In genomic region chr11:118133752-118134169, GRCm38 (mm10) we compare ENCODE assay signal across 9 mouse cellular contexts. TPM values are rescaled to one million over a fixed set of nuclear protein-coding genes. Genes with fewer than 3 reads are reported as not detected.
A peak's percentile ranks its signal among the peaks of the same experiment; 100 is the strongest.
DNase-seq lines count a peak whose midpoint lies in the region; ATAC-seq lines count a peak whose summit lies in the region.
"Had no signal": no experiment of that assay in that cellular context is flagged by ENCODE, and none has a peak within 500 bp of the region (broad histone marks: within the 10 kb centered on the region; RNA-seq: fewer than 3 reads in every experiment).

No protein-coding gene starts in this region.

- WGBS in heart, embryonic 15.5 days: 15% methylated on average over 4 of the region's 4 CpGs
- 31% methylated on average over 4 of the region's 4 CpGs for WGBS in neural tube, embryonic 12.5 days

- H3K4me2 ChIP-seq in heart, embryonic 15.5 days: no peak overlapping the region
- no peak overlapping the region for H3K4me2 ChIP-seq in neural tube, embryonic 12.5 days (replicated peaks)
- H3K4me2 ChIP-seq: limb, embryonic 15.5 days had no signal

- H3K4me1 ChIP-seq in heart, embryonic 15.5 days (replicated peaks): peaks cover 30% of the 10 kb centered on the region
- H3K4me1 ChIP-seq in neural tube, embryonic 12.5 days: peaks cover 10% of the 10 kb centered on the region

- peak overlapping the region; percentile 70 for H3K27ac ChIP-seq in heart, embryonic 15.5 days
- peak overlapping the region; percentile 32; the same call in 1 of the 2 replicates for H3K27ac ChIP-seq in neural tube, embryonic 12.5 days
- H3K27ac ChIP-seq: limb, embryonic 15.5 days had no signal

- no peak overlapping the region for H3K9ac ChIP-seq in heart, embryonic 15.5 days
- no peak overlapping the region for H3K9ac ChIP-seq in neural tube, embryonic 12.5 days
- H3K9ac ChIP-seq: limb, embryonic 15.5 days had no signal

- no peaks in the 10 kb centered on the region for H3K9me3 ChIP-seq in heart, embryonic 15.5 days (replicated peaks)
- 0 out of 2 replicates have a peak, but pooled peaks cover 3% of the 10 kb centered on the region for H3K9me3 ChIP-seq in neural tube, embryonic 12.5 days
- H3K9me3 ChIP-seq: limb, embryonic 15.5 days had no signal

- no peak for ATAC-seq in cerebellum, adult (ENCODE audit: insufficient number of reproducible peaks, low FRiP score, low TSS enrichment)
- ATAC-seq in heart, embryonic 15.5 days (replicated peaks; ENCODE audit: insufficient number of reproducible peaks, insufficient read depth, low FRiP score, low read depth): peak; percentile 56
- peak; percentile 44; the same call in 1 of the 2 replicates for ATAC-seq in neural tube, embryonic 12.5 days (ENCODE audit: low FRiP score, low read depth)

- H3K27me3 ChIP-seq in heart, embryonic 15.5 days: no peaks in the 10 kb centered on the region
- no peaks in the 10 kb centered on the region for H3K27me3 ChIP-seq in neural tube, embryonic 12.5 days (replicated peaks)
- H3K27me3 ChIP-seq: limb, embryonic 15.5 days had no signal

- no peaks in the 10 kb centered on the region for H3K36me3 ChIP-seq in heart, embryonic 15.5 days
- no peaks in the 10 kb centered on the region for H3K36me3 ChIP-seq in neural tube, embryonic 12.5 days
- H3K36me3 ChIP-seq: limb, embryonic 15.5 days had no signal

- DNase-seq in cerebellum, adult 11 months: peak; percentile 34
- DNase-seq in 3T3-L1 (ENCODE audit: low read depth, low spot score) (peak; percentile 50), adipocyte (ENCODE audit: low spot score) (no peak)
- DNase-seq in embryo, embryonic 10 days (ENCODE audit: low spot score): peak; percentile 25
- peak; percentile 24 to 57 for DNase-seq in kidney, postnatal 36 days

- H3K4me3 ChIP-seq in heart, embryonic 15.5 days: no peak overlapping the region
- H3K4me3 ChIP-seq in neural tube, embryonic 12.5 days: 0 out of 2 replicates have a peak overlapping the region, but pooled peaks have one; percentile 5
- H3K4me3 ChIP-seq: limb, embryonic 15.5 days had no signal

RNA-seq across cellular contexts. Expression of gene Dnah17, which starts 3.3 kb away (rescaled TPM):
- 0.06 and 0.15 TPM in 2 replicates for polyA plus RNA-seq in heart, embryonic 15.5 days (2015; fragmentation: Nextera tagmentation; extraction: Ambion mirVana)
- polyA plus RNA-seq in neural tube, embryonic 12.5 days (2016; fragmentation: Nextera tagmentation; extraction: Ambion mirVana): 0.27 and 0.28 TPM in 2 replicates
